12 mouse cellular contexts compared by ENCODE assay signal in the genomic region with DNA sequence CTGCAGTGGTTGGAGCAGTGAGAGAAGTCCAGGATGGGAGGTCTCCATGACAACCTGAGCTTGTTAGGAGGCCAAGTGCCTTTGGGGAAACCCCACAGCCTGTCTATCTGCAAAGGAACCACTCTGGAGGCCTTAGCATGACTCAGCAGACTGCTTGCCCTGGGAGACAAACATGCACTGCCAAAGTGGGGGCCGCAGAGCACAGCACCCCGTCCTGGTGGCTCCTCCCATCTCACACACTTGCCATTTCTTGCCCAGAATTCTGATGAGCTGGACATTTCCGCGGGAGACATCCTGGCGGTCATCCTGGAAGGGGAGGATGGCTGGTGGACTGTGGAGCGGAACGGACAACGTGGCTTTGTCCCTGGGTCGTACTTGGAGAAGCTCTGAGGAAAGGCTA. TPM values are rescaled to one million over a fixed set of nuclear protein-coding genes. Genes with fewer than 3 reads are reported as not detected.
DNase-seq lines count a peak whose midpoint lies in the region; ATAC-seq and TF ChIP-seq lines count a peak whose summit lies in the region.
"Had no signal": no experiment of that assay in that cellular context is flagged by ENCODE, and none has a peak within 500 bp of the region (broad histone marks: within the 10 kb centered on the region; RNA-seq: fewer than 3 reads in every experiment).

No protein-coding gene starts in this region.

- no peaks in the 10 kb centered on the region for H3K4me1 ChIP-seq in midbrain, postnatal 0 days (ENCODE audit: insufficient read depth, low read length)
- H3K4me1 ChIP-seq in midbrain, embryonic 13.5 days (replicated peaks), result peaks cover 8% of the 10 kb centered on the region

- H3K9ac ChIP-seq in midbrain, postnatal 0 days (replicated peaks; ENCODE audit: low read length, poor library complexity, severe bottlenecking), result no peak overlapping the region
- H3K9ac ChIP-seq in midbrain, embryonic 13.5 days (replicated peaks), result no peak overlapping the region
- H3K9ac ChIP-seq: forebrain, embryonic 12.5 days; heart, embryonic 15.5 days; liver, postnatal 0 days had no signal

- H3K4me3 ChIP-seq in gastrocnemius, adult 2 months, result no peak overlapping the region
- no peak overlapping the region for H3K4me3 ChIP-seq in midbrain, postnatal 0 days (ENCODE audit: low read depth, low read length)
- H3K4me3 ChIP-seq in midbrain, embryonic 13.5 days (replicated peaks), result no peak overlapping the region
- H3K4me3 ChIP-seq: forebrain, embryonic 12.5 days; heart, embryonic 15.5 days had no signal

- H3K4me2 ChIP-seq in midbrain, postnatal 0 days (ENCODE audit: low read depth, low read length, poor library complexity, severe bottlenecking), result no peak overlapping the region
- no peak overlapping the region for H3K4me2 ChIP-seq in midbrain, embryonic 13.5 days (replicated peaks)
- H3K4me2 ChIP-seq: forebrain, embryonic 12.5 days; heart, embryonic 15.5 days had no signal

- intact Hi-C loops in gastrocnemius, adult 2 months (cut with DNase I), result no loop called here
- intact Hi-C loops in gastrocnemius, postnatal 14 days (cut with DNase I; ENCODE audit: low total_unique reads), result no loop called here

- DNase-seq in gastrocnemius, adult 2 months, result no peak
- no peak for DNase-seq in gastrocnemius, postnatal 14 days
- peak; percentile 39 for DNase-seq in midbrain, postnatal 0 days (ENCODE audit: low spot score)
- peak; percentile 23 for DNase-seq in c-Kit-positive CD71-positive TER-119-positive erythroid progenitor cells, embryonic 14.5 days (ENCODE audit: low spot score)
- peak; percentile 68 for DNase-seq in telencephalon, adult 2 months (ENCODE audit: low read depth, low spot score)
- no peak for DNase-seq in lung, postnatal 36 days
- DNase-seq in spleen, postnatal 4 days (ENCODE audit: low spot score in 2 of 2), result no peak
- DNase-seq: cerebellum, adult 8-10 months; liver, postnatal 0 days had no signal

- no peaks in the 10 kb centered on the region for H3K9me3 ChIP-seq in midbrain, postnatal 0 days (ENCODE audit: low read length)
- no peaks in the 10 kb centered on the region for H3K9me3 ChIP-seq in midbrain, embryonic 13.5 days
- H3K9me3 ChIP-seq: forebrain, embryonic 12.5 days; heart, embryonic 15.5 days had no signal

- 75% methylated on average over 9 of the region's 9 CpGs for WGBS in midbrain, postnatal 0 days
- 84% methylated on average over 9 of the region's 9 CpGs for WGBS in midbrain, embryonic 13.5 days

- peaks cover 38% of the 10 kb centered on the region for H3K36me3 ChIP-seq in midbrain, postnatal 0 days (ENCODE audit: insufficient read depth, low read length)
- H3K36me3 ChIP-seq in midbrain, embryonic 13.5 days, result peaks cover 69% of the 10 kb centered on the region

- H3K27me3 ChIP-seq in midbrain, postnatal 0 days (ENCODE audit: insufficient read depth, low read length), result no peaks in the 10 kb centered on the region
- H3K27me3 ChIP-seq in midbrain, embryonic 13.5 days, result no peaks in the 10 kb centered on the region
- H3K27me3 ChIP-seq: forebrain, embryonic 12.5 days; heart, embryonic 15.5 days had no signal

- no peak for ATAC-seq in midbrain, postnatal 0 days (ENCODE audit: low FRiP score)
- ATAC-seq in midbrain, embryonic 13.5 days, result no peak
- ATAC-seq: liver, postnatal 0 days had no signal

- no peak for TF ChIP-seq CTCF in gastrocnemius, adult 2 months (IDR thresholded peaks at IDR 0.05)
- TF ChIP-seq CTCF in midbrain, postnatal 0 days (IDR thresholded peaks at IDR 0.05), result no peak

- peak overlapping the region; percentile 51 for H3K27ac ChIP-seq in gastrocnemius, adult 2 months
- H3K27ac ChIP-seq in midbrain, postnatal 0 days (ENCODE audit: low read depth, low read length), result no peak overlapping the region
- no peak overlapping the region for H3K27ac ChIP-seq in midbrain, embryonic 13.5 days
- H3K27ac ChIP-seq: forebrain, embryonic 12.5 days; heart, embryonic 15.5 days had no signal

RNA-seq across cellular contexts. Expression of gene Tspan3, which starts 36.9 kb away (rescaled TPM):
- 100 to 1,000 TPM in 1 of 2 experiments, 10 to 100 TPM in 1; 86.1 to 122 TPM for total RNA-seq in gastrocnemius, adult 2 months (2021)
- total RNA-seq in gastrocnemius, postnatal 14 days (2021), result 100 to 1,000 TPM; 131 to 147 TPM
- total RNA-seq in midbrain, postnatal 0 days (2014; rRNA removed), result 452 and 511 TPM in 2 replicates
- 674 and 710 TPM in 2 replicates for polyA plus RNA-seq in midbrain, postnatal 0 days (2015; fragmentation: Nextera tagmentation; extraction: Ambion mirVana)
- 587 and 592 TPM in 2 replicates for polyA plus RNA-seq in midbrain, embryonic 13.5 days (2015; fragmentation: Nextera tagmentation; extraction: Ambion mirVana)

RNA-seq across cellular contexts. Expression of gene Pstpip1, which starts 38.6 kb away (rescaled TPM):
- 1 to 10 TPM in 1 of 2 experiments, under 1 TPM in 1; 0.77 to 1.1 TPM for total RNA-seq in gastrocnemius, adult 2 months (2021)
- total RNA-seq in gastrocnemius, postnatal 14 days (2021), result 1 to 10 TPM; 1.3 to 1.8 TPM
- total RNA-seq in midbrain, postnatal 0 days (2014; rRNA removed), result 0.44 and 1.7 TPM in 2 replicates
- 0.70 and 0.75 TPM in 2 replicates for polyA plus RNA-seq in midbrain, postnatal 0 days (2015; fragmentation: Nextera tagmentation; extraction: Ambion mirVana)
- 0.31 and 0.96 TPM in 2 replicates for polyA plus RNA-seq in midbrain, embryonic 13.5 days (2015; fragmentation: Nextera tagmentation; extraction: Ambion mirVana)

Comparison
In these comparisons a context has a peak if more than half of its experiments do, and no peak if none do; other contexts are left out.
1. DNase-seq: peak in midbrain, postnatal 0 days (single experiment), c-Kit-positive CD71-positive TER-119-positive erythroid progenitor cells, embryonic 14.5 days (single experiment) and telencephalon, adult 2 months (single experiment); none in gastrocnemius, adult 2 months (single experiment), gastrocnemius, postnatal 14 days (single experiment), lung, postnatal 36 days (single experiment) and spleen, postnatal 4 days (0 of 2).